Mouse (Mus musculus): ENCODE measurements around the gene Psmc1. TPM values are rescaled to one million over a fixed set of nuclear protein-coding genes. Genes with fewer than 3 reads are reported as not detected.

Gene Psmc1
- total and polyA plus RNA-seq, 2 experiments from 2014 or later: 163 to 202 TPM

DNA sequence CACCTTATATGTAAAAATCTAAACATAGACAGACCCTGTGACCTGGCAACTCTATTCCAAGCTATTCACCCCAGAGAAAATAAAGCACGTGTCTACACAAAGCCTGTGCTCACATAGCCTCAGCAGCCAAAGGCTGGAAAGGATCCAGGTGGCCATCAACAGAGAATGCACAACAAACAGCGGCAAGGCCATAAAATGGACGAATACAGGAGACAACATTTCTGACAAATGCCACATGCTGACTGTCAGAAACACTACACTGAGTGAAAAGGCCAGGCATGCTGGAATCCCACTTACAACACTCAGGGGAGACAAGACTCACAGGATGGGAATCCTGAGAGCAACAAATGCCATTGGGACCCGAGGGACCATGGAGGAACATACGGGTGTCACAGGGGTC lies 34.3 kb downstream of the Psmc1 start:
- Histone ChIP-seq H3K27ac (ENCODE audit: low read depth) (no peak overlapping the region), H3K4me1 (ENCODE audit: control insufficient read depth, insufficient read depth) (no peaks in the 10 kb centered on the region), H3K27me3 (ENCODE audit: control insufficient read depth, insufficient read depth, low read length) (no peaks in the 10 kb centered on the region), H3K4me3 (ENCODE audit: low read depth, low read length) (no peak overlapping the region), H3K9me3 (replicated peaks; ENCODE audit: control insufficient read depth, low read length) (no peaks in the 10 kb centered on the region), H3K9ac (replicated peaks; ENCODE audit: low read depth, low read length) (no peak overlapping the region; the same call in 1 of the 2 replicates), H3K36me3 (replicated peaks; ENCODE audit: control insufficient read depth, insufficient read depth, low read length) (peaks cover 89% of the 10 kb centered on the region), H3K4me2 (ENCODE audit: low read depth, low read length) (no peak overlapping the region)
- DNase-seq (ENCODE audit: low spot score): no peak
- TF ChIP-seq EP300 (IDR thresholded peaks at IDR 0.05; ENCODE audit: low read depth) (no peak), CTCF (IDR thresholded peaks at IDR 0.05; ENCODE audit: low read depth) (no peak)
- ATAC-seq (ENCODE audit: insufficient read depth, low read depth): peak; percentile 27; the same call in 1 of the 2 replicates
- 67% methylated on average over 5 of the region's 5 CpGs for WGBS

GRCm38 (mm10) chr12:100152466-100152865 lies 42.5 kb downstream of the Psmc1 start:
- H3K9me3 ChIP-seq (replicated peaks; ENCODE audit: control insufficient read depth, low read length): no peaks in the 10 kb centered on the region
- DNase-seq (ENCODE audit: low spot score) (no peak), ATAC-seq (ENCODE audit: insufficient read depth, low read depth) (no peak)
- no peak overlapping the region for H3K9ac ChIP-seq (replicated peaks; ENCODE audit: low read depth, low read length)
- H3K4me2 ChIP-seq (ENCODE audit: low read depth, low read length): no peak overlapping the region
- H3K4me1 ChIP-seq (ENCODE audit: control insufficient read depth, insufficient read depth): no peaks in the 10 kb centered on the region
- H3K27me3 ChIP-seq (ENCODE audit: control insufficient read depth, insufficient read depth, low read length): no peaks in the 10 kb centered on the region
- no peak overlapping the region for H3K27ac ChIP-seq (ENCODE audit: low read depth)
- TF ChIP-seq CTCF (IDR thresholded peaks at IDR 0.05; ENCODE audit: low read depth) (no peak), EP300 (IDR thresholded peaks at IDR 0.05; ENCODE audit: low read depth) (no peak)
- peaks cover 39% of the 10 kb centered on the region for H3K36me3 ChIP-seq (replicated peaks; ENCODE audit: control insufficient read depth, insufficient read depth, low read length)
- 88% methylated on average over 7 of the region's 7 CpGs for WGBS
- no peak overlapping the region for H3K4me3 ChIP-seq (ENCODE audit: low read depth, low read length)

DNA sequence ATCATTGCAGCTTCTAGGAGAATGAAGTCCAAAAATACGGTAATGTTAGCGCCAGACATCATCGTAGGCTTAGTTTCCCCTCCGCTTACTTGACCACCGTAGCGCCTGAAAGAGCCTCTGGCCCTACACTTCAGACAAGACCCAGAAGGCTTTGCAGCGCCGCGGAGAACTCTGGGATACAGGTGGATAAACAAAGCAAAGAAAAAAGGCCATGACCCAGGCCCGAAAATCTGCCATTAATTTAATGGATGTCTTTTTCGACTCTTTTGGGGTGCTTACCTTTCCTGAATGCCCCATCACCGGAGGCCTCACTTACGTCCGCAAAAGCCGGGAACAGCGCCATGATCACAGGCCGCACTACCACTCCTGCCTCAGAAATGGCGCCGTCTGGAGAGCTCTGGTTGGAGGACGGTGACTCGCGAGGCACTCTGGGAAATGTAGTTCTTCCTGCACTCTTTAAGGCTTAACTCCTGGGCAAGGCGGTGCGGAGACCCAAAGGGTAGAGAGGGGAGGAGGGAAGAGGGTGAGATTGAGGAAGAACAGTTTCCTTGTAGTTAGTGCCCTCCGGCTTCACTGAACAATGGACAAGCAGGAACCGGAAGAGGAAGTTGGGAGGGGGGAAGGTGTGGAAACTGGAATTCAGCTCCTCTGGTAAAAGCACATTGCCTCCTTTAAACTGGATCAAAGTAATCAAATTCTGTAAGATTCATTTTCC lies 49.5 kb downstream of the Psmc1 start, which contains the start of gene Nrde2:
TSS of gene Nrde2 (minus strand) at position 393 of the 715 bp plus-strand sequence.
- Histone ChIP-seq H3K4me2 (ENCODE audit: low read depth, low read length) (peak within 1 kb of the TSS; percentile 71), H3K9me3 (replicated peaks; ENCODE audit: control insufficient read depth, low read length) (no peaks in the 10 kb centered on the region), H3K9ac (replicated peaks; ENCODE audit: low read depth, low read length) (peak within 1 kb of the TSS; percentile 61), H3K27me3 (ENCODE audit: control insufficient read depth, insufficient read depth, low read length) (no peaks in the 10 kb centered on the region), H3K36me3 (replicated peaks; ENCODE audit: control insufficient read depth, insufficient read depth, low read length) (peaks cover 5% of the 10 kb centered on the region; the same call in 1 of the 2 replicates), H3K4me3 (ENCODE audit: low read depth, low read length) (peak within 1 kb of the TSS; percentile 57), H3K4me1 (ENCODE audit: control insufficient read depth, insufficient read depth) (peaks cover 8% of the 10 kb centered on the region; the same call in 1 of the 2 replicates), H3K27ac (ENCODE audit: low read depth) (peak within 1 kb of the TSS; percentile 63)
- peak; percentile 94 for DNase-seq (ENCODE audit: low spot score)
- TF ChIP-seq CTCF (IDR thresholded peaks at IDR 0.05; ENCODE audit: low read depth): peak; percentile 18
- no peak for TF ChIP-seq EP300 (IDR thresholded peaks at IDR 0.05; ENCODE audit: low read depth)
- WGBS: under 1% methylated on average over 26 of the region's 26 CpGs
- peak; percentile 98 for ATAC-seq (ENCODE audit: insufficient read depth, low read depth)

- 62% methylated on average over 7 of the region's 7 CpGs for WGBS
- 0 out of 2 replicates have a peak, but pooled peaks cover 8% of the 10 kb centered on the region for H3K4me1 ChIP-seq (ENCODE audit: control insufficient read depth, insufficient read depth)
- DNase-seq (ENCODE audit: low spot score) (no peak), ATAC-seq (ENCODE audit: insufficient read depth, low read depth) (no peak)
- H3K27me3 ChIP-seq (ENCODE audit: control insufficient read depth, insufficient read depth, low read length): no peaks in the 10 kb centered on the region
- H3K4me2 ChIP-seq (ENCODE audit: low read depth, low read length): no peak overlapping the region
- H3K9me3 ChIP-seq (replicated peaks; ENCODE audit: control insufficient read depth, low read length): no peaks in the 10 kb centered on the region
- H3K9ac ChIP-seq (replicated peaks; ENCODE audit: low read depth, low read length): no peak overlapping the region
- no peak overlapping the region for H3K4me3 ChIP-seq (ENCODE audit: low read depth, low read length)
- no peaks in the 10 kb centered on the region for H3K36me3 ChIP-seq (replicated peaks; ENCODE audit: control insufficient read depth, insufficient read depth, low read length)
- TF ChIP-seq EP300 (IDR thresholded peaks at IDR 0.05; ENCODE audit: low read depth) (no peak), CTCF (IDR thresholded peaks at IDR 0.05; ENCODE audit: low read depth) (no peak)
- H3K27ac ChIP-seq (ENCODE audit: low read depth): no peak overlapping the region
These were observed 55.1 kb downstream of the Psmc1 start for GRCm38 (mm10) chr12:100164991-100165500.

DNA sequence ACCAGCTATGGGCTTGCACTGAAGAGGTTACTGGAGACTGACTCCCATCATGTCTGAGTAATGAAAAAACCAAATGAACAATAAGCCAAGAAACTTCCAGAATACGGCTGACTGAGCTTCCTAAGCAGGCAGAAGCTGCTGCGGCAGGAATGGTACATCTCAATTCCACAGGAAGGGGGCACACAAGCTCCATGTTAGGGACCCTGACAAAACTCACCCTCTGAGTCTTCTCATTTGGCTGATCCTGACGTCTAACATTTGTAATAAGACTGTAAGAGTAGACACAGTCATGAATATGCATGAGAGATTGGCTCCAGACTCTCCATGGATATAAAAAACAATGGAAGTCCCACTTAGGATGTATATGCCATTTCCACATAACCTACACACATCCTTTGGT lies 56.2 kb downstream of the Psmc1 start:
- H3K27ac ChIP-seq (ENCODE audit: low read depth): no peak overlapping the region
- ATAC-seq (ENCODE audit: insufficient read depth, low read depth) (peak; percentile 33; the same call in 1 of the 2 replicates), DNase-seq (ENCODE audit: low spot score) (peak; percentile 28)
- H3K9ac ChIP-seq (replicated peaks; ENCODE audit: low read depth, low read length): no peak overlapping the region
- no peaks in the 10 kb centered on the region for H3K36me3 ChIP-seq (replicated peaks; ENCODE audit: control insufficient read depth, insufficient read depth, low read length)
- H3K27me3 ChIP-seq (ENCODE audit: control insufficient read depth, insufficient read depth, low read length): no peaks in the 10 kb centered on the region
- no peaks in the 10 kb centered on the region for H3K9me3 ChIP-seq (replicated peaks; ENCODE audit: control insufficient read depth, low read length)
- no peak overlapping the region for H3K4me2 ChIP-seq (ENCODE audit: low read depth, low read length)
- 23% methylated on average over 3 of the region's 3 CpGs for WGBS
- no peak overlapping the region for H3K4me3 ChIP-seq (ENCODE audit: low read depth, low read length)
- TF ChIP-seq EP300 (IDR thresholded peaks at IDR 0.05; ENCODE audit: low read depth) (no peak), CTCF (IDR thresholded peaks at IDR 0.05; ENCODE audit: low read depth) (peak; percentile 57)
- 0 out of 2 replicates have a peak, but pooled peaks cover 8% of the 10 kb centered on the region for H3K4me1 ChIP-seq (ENCODE audit: control insufficient read depth, insufficient read depth)
